Mouse (Mus musculus) common myeloid progenitor, adult 5-6 weeks (primary cell): Measurements from ENCODE around the gene Teddm1b. TPM values are rescaled to one million over a fixed set of nuclear protein-coding genes. Genes with fewer than 3 reads are reported as not detected.

Source experiments
- ATAC-seq: replicated peaks from 2 replicates; pipeline ENCODE4 v1.8.0; 2016; ENCODE audit warnings: low read depth, mild to moderate bottlenecking, moderate TSS enrichment, inconsistent platforms; ENCODE audit not compliant: poor library complexity, severe bottlenecking
- total RNA-seq: library from RNA; stranded (forward); fragments of 200-1000, 187-1606 nt; gene quantifications from 2 replicates; pipeline ENCODE4 v1.2.3, GENCODE M21; 2017

Gene Teddm1b
- total RNA-seq, 1 experiment from 2014 or later = not detected

GRCm38 (mm10) chr1:153900860-153901730 is 26.9 kb downstream of the Teddm1b start:
- ATAC-seq = peak; percentile 27

- no peak for ATAC-seq
These were observed 28.9 kb downstream of the Teddm1b start for GRCm38 (mm10) chr1:153903006-153903405.

- no peak for ATAC-seq
These were observed 30.1 kb downstream of the Teddm1b start for GRCm38 (mm10) chr1:153904236-153904635.

GRCm38 (mm10) chr1:153905884-153906283 is 31.7 kb downstream of the Teddm1b start:
- ATAC-seq = no peak

- ATAC-seq = no peak
These were observed 34.1 kb downstream of the Teddm1b start for GRCm38 (mm10) chr1:153908208-153908607.

- no peak for ATAC-seq
These were observed 34.6 kb downstream of the Teddm1b start for GRCm38 (mm10) chr1:153908741-153909140.

GRCm38 (mm10) chr1:153909213-153909962 is 35.2 kb downstream of the Teddm1b start:
- ATAC-seq = peak; percentile 79

GRCm38 (mm10) chr1:153909963-153910291 is 35.8 kb downstream of the Teddm1b start:
- ATAC-seq = peak; percentile 36

GRCm38 (mm10) chr1:153910423-153910822 is 36.3 kb downstream of the Teddm1b start:
- peak; percentile 49 for ATAC-seq

- no peak for ATAC-seq
These were observed 37.2 kb downstream of the Teddm1b start for GRCm38 (mm10) chr1:153911276-153911795.

GRCm38 (mm10) chr1:153913869-153914268 is 39.7 kb downstream of the Teddm1b start:
- ATAC-seq = peak; percentile 37

GRCm38 (mm10) chr1:153918521-153919206 is 44.5 kb downstream of the Teddm1b start:
- ATAC-seq = no peak

GRCm38 (mm10) chr1:153921642-153922041 is 47.5 kb downstream of the Teddm1b start:
- ATAC-seq = no peak

- ATAC-seq = no peak
These were observed 48.5 kb downstream of the Teddm1b start for GRCm38 (mm10) chr1:153922571-153923021.

GRCm38 (mm10) chr1:153924395-153925385 is 50.5 kb downstream of the Teddm1b start:
- peak; percentile 63 for ATAC-seq
